Mouse (Mus musculus): ENCODE measurements around the gene Cdc42ep4.

Gene Cdc42ep4

DNA sequence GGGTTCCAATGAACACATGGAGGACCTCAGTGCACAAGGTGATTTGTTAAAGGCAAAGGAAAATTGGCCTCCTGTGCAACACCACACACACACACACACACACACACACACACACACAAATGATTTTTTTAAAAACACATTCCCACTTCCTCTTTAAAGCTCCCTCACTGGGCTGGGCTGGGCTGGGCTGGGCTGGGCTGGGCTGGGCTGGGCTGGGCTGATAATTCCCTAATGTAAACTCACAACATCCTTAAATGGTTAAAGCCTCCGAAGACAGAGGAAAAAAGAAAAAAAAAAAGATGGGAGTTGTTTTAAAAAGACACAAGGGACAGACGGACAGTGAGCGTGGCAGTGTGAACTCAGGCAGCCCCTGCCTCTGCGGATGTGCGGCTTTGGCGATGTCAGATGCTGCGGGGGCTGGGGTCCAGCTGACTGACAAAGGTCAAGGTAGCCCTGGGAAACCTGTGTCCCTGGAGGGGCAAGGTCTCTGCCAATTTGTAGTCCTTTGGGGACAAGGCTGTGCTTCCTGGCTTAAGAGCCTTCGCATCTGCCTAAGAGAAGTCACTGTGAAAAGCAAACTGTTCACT lies 26.3 kb upstream of the Cdc42ep4 start:
- DNase-seq (ENCODE audit: low spot score) = no peak

DNA sequence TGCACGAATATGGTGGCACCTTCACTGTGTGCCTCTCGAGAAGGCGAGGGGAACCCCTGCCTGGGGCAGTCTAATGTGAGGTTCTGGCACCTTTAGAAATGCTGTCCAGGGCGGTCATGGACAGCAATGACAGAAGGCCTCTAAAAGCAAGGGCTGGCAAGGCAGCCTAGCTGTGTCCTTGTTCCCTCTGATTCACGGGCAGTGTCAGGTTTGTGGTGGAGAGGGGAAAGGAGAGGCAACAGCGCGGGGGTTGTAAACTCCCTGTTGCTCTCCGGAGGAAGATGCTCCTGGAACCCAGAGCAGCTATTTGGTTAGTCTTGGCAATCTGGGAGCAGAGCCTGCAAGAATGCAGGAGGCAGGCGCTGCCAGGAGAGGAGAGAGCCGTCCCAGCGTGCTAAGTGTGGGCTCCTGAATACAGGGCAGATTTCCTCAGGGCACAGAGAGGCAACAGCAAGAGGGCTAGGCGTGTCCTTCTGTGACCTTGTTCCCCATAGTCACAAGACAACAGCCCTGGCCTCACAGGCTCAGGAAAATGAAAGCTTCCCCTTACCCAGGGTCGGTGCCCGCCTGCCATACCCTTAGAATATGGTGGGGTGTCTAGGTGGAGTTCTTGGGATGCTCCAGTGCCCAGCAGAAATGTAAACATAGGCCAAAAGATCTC lies 25.3 kb upstream of the Cdc42ep4 start:
- no peak for DNase-seq (ENCODE audit: low spot score)

DNA sequence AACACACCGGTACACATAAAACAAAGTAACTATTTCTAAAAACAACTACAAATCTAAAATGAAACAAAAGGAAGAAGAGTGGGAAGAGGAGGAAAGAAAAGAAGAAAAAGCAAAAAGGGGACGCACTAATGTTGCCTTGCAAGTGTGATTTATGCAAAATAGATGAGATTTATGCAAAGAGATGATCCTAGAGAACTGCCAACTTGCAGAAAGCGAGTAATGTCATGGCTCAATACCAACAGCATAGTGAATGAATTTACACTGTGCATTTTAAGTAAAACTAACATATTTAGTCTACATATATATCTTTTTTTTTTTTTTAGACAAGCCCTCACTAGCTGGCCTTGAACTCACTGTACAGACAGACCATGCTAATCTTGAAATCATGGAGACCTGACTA lies 23.1 kb upstream of the Cdc42ep4 start:
- DNase-seq (ENCODE audit: low spot score) = no peak

- no peak for DNase-seq (ENCODE audit: low spot score)
These were observed 21.5 kb upstream of the Cdc42ep4 start for GRCm38 (mm10) chr11:113773191-113773590.

DNA sequence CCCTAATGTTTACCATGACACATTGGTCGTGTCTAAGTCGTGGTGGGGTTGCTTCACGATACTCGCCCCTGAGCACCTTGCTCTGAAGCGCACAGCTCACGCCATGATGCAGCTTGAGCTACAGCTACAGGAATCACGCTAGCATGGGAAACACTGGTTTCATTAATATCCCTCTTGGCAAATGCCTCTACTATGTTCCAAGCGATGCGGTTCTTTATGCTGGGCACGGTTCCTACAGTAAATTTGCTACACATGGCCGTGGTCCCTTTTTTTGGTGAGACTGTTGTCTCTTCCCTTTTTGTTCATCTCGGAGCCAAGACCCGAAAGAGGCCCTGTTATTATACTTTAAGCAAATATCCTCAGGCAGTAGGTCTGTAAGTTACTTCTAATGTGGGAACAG lies 19.5 kb upstream of the Cdc42ep4 start:
- no peak for DNase-seq (ENCODE audit: low spot score)

- no peak for DNase-seq (ENCODE audit: low spot score)
These were observed 16.7 kb upstream of the Cdc42ep4 start for GRCm38 (mm10) chr11:113768356-113768755.

DNA sequence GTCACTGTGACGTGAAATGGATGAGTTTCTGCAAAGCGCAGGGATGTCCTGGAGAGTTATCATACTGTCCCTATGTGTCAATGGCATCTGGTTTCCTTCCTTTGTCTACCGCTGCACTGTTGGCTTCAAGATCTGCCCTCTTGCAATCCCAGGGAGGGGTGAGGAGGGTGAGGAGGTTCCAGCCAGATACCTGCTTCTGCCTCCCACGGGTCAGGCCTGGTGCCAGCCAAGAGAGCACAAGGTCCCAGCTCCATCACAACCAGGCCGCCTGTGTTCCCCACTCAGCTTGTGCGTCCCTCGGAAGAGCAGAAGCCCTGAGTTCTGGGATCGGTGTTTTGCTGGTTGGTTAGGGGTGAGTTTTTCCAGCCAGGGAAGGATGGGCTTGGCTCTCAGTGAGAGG lies 15.6 kb upstream of the Cdc42ep4 start:
- DNase-seq (ENCODE audit: low spot score) = no peak

DNA sequence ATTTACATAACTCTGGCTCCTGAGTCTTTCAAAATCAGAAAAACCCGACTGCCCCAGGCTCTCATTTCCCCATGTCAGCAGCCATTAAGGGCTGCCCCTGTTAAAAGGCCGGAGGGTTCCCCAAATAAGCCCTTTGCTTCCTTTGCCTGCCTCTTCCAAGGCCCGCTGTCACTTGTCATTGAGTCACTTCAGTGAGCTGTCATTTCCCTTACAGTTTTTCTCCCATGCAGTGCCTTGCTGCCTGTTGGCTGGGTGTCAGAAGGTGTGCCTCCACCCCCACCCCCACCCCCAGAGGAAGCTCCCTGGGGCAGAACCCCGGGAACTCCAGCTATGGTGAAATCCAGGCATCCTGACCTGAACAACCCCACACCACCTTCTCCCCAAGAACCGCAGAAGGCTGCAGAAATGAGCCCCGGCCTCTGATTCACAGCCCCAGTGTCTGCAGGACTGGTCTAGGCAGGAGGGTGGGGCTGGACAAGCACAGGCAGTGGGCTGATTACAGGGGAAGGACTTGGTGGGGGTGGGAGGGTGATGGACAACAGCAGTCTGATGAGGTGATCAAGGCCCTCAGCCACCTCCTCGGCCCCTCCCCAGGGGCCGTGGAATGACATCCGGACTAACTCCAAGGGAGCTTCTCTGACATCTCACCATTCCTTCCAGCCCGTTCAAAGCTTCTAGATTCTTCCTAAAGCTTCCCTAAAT lies 14.8 kb upstream of the Cdc42ep4 start:
- DNase-seq (ENCODE audit: low spot score) = no peak

DNA sequence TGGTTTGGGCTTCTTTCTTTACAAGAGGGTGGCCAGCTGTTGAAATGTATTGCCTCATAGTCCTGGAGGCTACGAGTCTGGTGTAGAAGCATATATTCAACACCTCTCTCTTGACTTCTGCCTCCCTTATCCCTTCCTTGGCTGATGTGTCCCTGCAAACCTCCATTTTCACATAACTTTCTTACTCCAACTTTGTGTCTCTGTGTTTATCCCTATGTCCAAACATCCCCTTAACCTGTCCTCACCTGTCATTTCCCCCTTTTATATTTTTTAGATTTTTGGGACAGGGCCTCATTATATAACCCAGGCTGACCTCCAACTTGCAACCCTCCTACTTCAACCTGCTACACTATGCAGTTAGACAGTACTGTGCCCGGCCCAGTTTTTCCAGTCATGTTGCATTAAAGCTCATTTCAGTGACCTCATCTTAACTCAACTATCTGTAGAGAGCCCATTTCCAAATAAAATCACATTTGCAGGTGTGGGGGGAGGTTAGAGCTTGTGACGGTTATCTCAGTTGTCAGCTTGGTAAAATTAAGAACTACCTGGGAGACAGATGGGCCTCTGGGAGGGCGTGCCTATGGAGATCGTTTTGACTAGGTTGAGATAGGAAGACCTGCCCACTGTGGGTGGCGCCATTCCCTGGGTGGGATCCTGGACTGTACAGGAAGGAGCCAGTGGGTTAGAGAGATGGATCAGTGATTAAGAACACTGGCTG lies 12.6 kb upstream of the Cdc42ep4 start:
- DNase-seq (ENCODE audit: low spot score) = no peak

DNA sequence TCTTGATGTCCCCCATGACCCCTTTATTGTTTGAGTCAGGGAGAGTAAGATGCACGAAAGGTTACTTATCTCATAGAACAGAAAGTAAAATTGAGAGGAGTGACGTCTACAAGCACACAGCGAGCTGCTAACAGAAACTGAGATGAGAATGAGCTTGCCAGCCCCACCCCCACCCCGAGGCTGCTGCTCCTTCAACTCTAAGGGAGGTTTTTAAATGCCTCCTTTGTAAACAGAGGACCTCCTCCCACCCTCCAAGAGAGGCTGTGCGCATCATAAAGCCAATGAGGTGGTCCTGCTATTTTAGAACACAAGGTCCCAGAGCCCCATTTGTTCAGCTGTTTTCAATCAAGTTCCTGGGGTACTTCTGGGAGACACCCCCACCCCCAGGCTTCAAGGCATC lies 11.8 kb upstream of the Cdc42ep4 start:
- no peak for DNase-seq (ENCODE audit: low spot score)

- DNase-seq (ENCODE audit: low spot score) = no peak
These were observed 10.6 kb upstream of the Cdc42ep4 start for GRCm38 (mm10) chr11:113762136-113762797.

GRCm38 (mm10) chr11:113761646-113762045 lies 10.0 kb upstream of the Cdc42ep4 start:
- DNase-seq (ENCODE audit: low spot score) = no peak

DNA sequence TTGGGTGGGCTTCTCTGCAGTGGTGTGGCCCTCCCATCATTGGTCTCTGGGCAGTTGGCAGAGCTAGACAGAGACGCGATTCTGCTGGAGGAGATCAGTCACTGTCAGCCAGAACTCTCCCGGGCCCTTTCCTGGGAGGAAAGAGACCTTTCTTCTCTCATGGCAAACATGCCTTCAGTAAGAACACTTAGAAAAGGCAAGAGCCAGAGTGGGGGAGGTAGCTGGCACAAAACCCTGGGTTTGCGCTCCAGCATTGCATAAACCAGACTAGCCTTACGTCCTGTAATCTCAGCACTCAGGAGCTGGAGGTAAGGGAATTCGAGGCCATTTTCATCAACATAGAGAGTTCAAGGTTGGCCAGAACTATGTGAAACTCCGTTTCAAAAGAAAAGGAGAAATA lies 8.8 kb upstream of the Cdc42ep4 start:
- DNase-seq (ENCODE audit: low spot score) = no peak

DNA sequence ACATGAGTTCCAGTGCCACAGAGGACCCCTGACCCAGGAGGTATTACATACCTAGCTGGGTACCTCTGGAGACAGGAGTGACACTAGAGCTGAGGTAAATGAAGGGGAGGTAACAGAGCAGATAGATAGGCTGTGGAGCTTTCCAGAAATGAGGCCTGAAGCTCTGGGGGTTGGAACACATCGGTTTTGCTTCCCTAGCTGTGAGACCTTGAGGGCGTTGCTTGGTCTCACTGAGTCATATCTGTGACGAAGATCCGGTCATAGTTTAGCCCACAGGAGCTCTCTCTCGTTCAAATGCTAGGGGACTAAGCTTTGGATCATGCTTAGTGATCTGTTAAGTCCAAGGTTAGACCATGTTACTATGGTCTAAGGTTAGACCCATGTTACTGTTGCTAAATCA lies 7.2 kb upstream of the Cdc42ep4 start:
- DNase-seq (ENCODE audit: low spot score) = no peak

DNA sequence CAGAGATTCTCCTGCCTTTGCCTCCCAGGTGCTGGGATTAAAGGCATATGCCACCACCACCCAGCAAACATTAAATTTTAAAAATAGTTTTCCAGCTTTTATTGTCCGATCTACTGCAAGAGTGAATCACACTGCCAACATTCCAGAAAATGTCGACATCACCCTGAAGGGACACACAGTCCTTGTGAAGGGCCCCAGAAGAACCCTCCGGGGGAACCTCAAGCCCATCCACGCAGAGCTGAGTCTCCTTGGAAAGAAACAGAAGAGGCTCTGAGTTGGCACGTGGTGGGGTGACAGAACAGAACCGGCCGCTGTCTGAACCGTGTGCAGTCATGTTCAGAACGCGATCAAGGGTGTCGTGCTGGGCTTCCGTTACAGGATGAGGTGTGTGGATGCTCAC lies 4.9 kb upstream of the Cdc42ep4 start:
- DNase-seq (ENCODE audit: low spot score) = no peak

DNA sequence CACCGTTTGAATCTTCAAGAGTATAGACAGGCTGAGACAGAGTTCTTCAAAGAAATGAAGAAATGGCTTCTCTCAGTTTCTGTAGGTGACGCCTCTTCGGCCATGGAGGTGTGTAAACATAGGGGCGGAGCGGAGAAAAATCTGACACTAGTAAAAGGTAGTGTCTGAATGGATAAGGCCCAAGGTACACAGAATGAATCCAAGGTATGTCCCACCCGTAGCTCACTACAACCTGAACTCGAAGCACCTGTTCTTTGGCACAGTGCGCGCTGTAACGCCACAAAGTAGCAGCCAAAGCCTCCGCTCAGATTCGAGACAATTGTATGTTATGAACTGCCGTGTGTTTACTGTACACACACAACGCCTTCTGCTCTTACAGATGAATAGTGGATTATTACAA lies 4.2 kb upstream of the Cdc42ep4 start:
- DNase-seq (ENCODE audit: low spot score) = no peak

DNA sequence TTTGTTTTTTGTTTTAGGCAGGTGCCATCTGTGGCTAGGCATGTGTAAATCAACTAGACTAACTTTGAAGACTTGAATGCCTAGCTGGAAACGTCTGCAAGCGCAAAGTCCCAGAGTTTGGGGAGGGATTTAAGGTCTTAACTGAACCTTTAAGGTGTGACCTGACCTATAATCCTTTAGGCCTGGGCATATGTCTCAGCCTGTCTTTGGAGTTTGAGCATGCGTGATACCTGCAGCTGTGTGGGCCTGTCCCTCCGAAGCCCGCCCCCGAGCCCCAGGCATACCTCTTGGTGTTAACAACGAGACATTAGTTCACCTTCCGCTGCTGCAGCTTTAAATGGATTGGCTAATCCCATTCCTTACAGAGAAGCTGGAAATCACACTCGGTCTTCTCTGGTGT lies 3.2 kb upstream of the Cdc42ep4 start:
- no peak for DNase-seq (ENCODE audit: low spot score)

GRCm38 (mm10) chr11:113752685-113753430 lies 1.2 kb upstream of the Cdc42ep4 start:
- DNase-seq (ENCODE audit: low spot score) = no peak

GRCm38 (mm10) chr11:113752158-113752661 lies 529 bp upstream of the Cdc42ep4 start:
- DNase-seq (ENCODE audit: low spot score) = no peak

DNA sequence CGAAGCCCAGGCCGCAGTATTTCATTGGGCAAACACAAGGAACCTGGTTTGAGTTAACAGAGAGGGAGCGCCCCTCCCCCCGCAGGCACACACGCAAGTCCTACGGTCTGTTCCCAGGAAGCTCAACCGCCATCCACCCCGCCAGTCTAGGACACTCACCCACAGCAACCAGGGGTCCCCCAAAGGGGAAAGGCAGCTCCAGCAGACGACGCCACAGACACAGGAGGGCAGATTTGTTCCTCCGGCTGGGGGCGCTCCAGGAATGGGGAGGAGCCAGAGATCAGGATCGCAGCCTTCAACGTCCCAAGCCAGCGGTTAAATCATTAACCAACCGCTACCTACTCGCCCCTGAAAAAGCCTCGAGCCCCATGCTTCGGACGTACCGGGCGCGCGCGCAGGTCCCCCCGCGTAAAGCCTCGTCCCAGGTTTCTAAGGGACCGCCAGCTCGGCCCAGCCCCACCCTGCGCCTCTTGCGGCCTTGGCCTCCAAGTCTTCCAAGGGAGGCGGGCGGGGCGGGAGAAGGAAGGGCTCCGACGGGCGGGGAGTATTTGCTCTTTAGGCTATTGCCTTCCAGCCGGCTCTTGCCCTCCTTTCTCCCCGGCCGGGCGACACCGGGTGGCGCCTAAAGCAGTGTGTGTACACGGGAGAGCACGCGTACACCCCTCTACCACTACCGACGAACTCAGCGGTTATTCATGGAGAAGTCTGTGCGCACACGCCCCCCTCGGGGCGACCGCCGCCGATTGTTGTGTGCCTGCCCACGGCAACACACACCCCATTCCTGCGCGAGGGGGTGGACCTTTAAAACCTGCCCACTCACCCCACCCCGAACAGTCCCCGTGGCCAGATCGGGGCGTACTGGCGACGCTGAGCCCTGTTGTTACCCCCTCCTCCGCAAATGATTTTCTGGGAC lies 854 bp downstream of the Cdc42ep4 start:
- DNase-seq (ENCODE audit: low spot score) = no peak
